Mouse (Mus musculus) cerebellum, postnatal 25 days (tissue): ENCODE results near the gene Dpm3.
A peak's percentile ranks its signal among the peaks of the same experiment; 100 is the strongest.
"Not testable (repeated sequence)": the region's sequence is repeated elsewhere in the genome, so short reads cannot be mapped to it uniquely, and the experiment has no call there.

Experiments
- DNase-seq, 2 experiments: peaks; one replicate each; pipeline ENCODE4 v3.0.0; 2021; ENCODE audit warnings: mixed read lengths in 2 of 2

Dpm3 gene

DNA sequence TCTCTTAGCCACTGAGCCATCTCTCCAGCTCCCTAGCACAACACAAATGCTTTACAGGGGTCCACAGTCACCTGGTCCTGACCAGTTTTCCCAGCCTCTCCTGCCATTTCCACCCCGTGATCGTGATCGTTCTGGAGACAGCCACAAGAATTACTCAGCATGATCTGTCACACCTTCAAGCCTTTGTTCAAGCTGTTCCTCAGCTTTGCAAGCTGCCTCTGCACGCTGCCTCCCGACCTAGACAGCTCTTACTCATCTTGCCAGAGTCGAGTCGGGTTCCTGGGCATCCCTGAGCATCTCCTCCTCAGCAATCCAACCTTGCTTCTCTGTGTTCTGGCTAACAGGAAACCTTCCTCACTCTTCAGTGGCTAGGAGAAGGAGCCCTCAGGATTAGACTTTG is at the start of gene Dpm3:
Dpm3 (plus strand) TSS at position 283 of the 400 bp plus-strand sequence.
- no peak for DNase-seq

DNA sequence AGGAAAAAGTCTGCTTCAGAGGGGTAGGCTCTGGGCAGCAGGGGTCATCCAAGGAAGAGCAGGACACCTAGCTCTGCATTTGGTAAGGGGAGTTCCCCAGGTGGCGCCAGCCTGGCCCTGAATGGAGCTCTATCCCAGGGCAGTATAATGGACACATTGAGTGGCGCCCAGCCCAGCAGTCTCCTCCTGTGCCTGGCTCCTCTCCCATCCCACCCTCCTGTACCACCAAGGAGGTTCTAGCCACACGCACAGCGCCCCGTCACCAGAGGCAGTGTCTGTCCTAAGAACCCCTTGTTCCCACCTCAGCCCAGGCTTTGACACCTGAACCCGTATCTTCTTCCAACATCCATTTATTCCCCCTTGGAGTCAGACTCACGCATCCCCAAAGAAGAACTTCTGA is 49.4 kb upstream of the Dpm3 start:
- DNase-seq: no peak

DNA sequence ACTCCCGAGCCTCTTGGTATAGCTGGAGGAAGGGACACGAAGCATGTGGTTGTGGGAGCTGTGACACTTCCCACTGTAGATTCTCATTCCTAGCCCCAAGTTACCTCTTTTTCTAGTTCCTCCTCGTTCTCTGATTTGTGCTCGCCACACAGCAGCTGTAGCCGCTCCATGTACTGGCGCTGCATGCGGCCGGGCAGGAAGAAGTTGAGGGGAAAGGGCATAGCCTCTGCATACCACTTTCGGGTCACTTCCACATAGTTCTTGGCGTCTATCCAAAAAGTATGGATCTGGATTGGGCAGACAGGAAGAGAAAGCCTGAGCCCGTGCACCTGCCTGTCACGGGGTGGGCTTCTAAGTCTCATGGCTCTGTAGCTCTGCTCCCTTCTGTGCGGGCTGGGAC is 49.0 kb upstream of the Dpm3 start:
- no peak for DNase-seq

DNA sequence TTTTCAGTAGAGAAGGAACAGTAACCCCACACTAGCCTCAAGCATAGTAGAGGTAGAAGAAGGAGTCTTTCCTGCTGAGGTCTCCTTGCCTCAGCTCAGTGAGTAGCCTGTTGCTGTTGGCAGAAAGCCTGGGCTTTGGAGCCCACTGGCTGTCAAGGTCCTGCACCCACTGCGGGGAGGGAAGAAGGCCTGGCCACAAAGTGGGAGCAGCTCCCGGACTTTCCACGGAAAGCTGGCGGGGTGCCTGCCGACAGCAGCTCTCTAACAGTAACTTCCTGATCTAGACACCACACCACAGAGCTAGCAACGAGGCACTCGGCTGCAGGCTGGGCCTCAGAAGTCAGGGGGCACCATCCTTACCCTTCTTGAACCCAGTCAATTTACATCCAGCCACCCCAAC is 48.4 kb upstream of the Dpm3 start:
- DNase-seq: peak in 1 of 2 experiments; percentile 46

DNA sequence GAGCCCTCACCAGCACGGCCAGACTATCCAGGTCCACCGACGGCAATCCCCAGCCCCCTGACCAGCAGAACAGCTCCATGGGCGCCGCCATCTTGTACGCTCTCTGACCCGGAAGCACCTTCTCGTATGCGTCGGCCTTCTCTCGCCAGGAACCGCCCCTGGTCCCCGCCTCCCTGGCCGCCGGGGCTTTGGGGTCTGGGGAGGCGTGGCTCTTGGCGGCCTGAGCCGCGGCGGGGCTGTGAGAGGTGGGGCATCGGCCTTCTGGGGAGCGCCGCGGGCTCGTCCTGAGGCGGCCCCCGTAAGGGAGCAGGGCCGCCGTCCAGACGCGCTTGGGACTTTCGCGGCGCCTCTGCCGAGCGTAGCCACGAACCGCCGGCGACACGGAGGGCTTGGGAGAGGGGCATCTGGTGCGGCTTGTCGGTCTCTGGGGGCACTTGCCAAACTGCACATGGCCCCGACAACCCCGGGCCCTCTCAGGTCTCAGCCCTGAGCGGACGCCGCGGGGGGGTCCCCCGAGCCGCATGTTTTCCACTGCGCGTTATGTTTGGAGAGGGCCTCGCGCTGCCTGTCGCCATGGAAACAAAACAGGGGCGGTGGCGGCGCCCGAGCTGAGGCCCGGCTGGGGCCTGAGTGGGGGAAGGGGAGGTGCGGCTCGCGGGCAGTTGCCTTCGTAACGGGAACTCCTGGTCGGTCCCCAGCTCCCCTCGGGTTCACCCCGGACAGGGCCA is 45.2 kb upstream of the Dpm3 start:
- DNase-seq: peak; percentile 90 to 93

DNA sequence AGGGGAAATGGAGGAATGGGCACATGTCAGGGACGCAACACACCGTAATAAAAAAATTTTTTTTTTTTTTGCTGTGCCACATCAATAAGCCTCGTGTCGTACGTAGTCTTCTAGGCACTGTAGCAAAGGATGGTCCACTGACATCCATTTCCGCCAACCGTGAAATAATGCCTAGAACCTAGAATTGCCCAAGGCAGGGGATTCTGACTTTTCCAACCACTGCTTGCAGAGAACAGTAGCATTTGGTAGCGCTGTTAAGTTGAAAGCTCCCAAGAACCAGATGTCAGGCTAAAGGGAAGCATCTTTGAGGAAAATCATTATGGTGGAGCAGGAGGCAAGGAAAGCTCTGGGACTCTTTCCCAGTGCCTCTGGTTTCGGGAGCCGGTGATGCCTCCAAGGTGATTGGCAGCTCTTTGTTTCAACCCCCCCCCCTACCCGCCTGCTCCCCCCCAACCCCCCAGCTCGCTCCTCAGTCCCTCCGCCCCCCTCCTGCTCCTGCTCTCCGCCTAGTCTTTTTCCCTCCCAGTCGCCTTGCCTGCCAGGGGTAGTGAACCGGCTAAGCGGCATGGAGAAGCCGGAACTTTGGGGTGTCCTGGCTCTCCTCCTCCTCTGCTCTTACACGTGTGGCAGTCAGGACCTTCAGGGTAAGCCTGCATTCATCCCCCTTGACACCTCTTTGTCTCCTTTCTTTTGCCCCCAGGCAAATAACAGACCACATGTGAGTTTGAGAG is 44.3 kb upstream of the Dpm3 start, which contains the start of gene Thbs3:
Thbs3 (plus strand) TSS at position 500 of the 731 bp plus-strand sequence.
- peak in 1 of 2 experiments; percentile 7 for DNase-seq

DNA sequence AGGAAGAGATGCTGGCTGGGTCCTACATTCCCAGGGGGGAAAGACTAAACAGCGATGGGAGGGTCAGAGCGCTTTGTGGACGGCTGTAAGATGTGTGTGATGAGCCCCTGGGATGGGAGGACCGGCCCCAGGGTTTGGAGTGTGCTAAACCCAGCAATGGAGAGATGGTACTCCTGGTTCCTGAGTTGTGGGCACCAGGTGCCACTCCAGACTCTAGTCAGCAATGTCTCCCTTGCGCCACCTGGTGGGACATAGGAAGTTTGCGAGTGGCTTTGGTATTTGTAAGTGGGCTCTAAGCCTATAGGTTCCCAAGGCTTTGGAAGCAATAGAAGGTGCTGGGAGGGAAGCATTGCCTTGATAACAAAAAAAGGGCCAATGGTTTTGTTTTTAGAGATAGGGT is 43.3 kb upstream of the Dpm3 start:
- peak; percentile 87 to 92 for DNase-seq

DNA sequence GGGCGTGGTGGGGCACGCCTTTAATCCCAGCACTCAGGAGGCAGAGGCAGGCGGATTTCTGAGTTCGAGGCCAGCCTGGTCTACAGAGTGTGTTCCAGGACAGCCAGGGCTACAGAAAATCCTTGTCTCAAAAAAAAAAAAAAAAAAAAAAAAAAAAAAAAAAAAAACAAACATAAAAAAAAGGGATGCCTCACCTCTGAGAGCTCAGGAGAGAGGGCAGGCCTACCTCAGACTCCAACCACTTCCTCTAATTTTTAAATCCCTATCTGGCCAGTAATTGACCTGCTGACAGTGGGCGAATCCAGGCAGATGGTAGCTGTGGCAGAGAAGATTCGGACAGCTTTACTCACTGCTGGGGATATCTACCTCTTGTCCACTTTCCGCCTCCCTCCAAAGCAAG is 42.8 kb upstream of the Dpm3 start:
- DNase-seq: not testable (repeated sequence)

DNA sequence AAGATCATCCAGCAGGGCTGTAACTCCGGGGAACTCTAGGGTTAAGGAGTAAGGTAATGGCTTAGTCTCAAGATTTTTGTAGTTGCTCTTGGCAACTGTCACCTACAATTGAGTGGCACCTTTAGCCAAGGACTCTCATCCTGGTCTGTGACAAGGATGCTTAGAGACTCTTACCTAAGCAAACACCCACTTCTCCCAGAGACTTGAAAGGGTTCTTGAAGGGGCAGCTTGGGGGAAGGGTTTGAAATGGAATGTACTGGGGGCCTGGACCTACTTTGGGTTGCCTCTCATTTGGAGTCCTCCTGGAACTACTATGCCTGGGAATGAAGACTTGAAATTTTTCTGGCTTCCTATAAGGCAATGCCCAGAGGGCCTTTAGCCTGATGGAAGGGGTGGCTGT is 40.9 kb upstream of the Dpm3 start:
- DNase-seq: no peak

DNA sequence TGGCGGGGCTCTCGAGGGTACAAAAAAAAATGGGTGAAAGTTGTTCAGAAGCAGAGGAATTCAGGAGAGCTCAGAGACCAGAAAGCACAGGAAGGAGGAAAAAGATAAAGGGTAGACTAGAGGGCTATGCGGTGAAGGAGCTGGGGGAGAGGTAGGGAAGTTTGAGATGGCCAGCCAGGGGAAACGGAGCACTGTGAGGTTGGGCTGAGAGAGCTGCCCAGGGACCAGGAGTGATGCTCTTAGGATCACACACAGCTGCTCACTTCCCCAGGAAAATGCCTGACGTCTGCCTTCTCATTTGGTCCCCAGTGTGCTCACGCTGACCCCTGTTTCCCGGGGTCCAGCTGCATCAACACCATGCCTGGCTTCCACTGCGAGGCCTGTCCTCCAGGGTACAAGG is 39.6 kb upstream of the Dpm3 start:
- DNase-seq: no peak

DNA sequence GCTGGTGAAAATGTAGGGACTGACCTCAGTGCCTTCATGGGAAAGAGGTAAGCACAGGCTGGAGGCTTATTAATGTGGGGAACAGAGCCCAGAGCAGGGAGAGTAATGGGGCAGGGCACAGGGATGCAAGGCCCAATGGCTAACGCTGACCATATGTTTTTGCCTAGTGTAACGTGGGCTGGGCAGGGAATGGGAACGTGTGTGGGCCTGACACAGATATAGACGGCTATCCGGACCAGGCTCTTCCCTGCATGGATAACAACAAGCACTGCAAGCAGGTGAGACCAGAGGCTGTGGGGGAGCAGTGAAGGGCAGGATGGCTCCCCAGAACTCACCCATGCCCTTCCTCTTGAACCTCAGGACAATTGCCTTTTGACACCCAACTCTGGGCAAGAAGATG is 38.0 kb upstream of the Dpm3 start:
- no peak for DNase-seq

DNA sequence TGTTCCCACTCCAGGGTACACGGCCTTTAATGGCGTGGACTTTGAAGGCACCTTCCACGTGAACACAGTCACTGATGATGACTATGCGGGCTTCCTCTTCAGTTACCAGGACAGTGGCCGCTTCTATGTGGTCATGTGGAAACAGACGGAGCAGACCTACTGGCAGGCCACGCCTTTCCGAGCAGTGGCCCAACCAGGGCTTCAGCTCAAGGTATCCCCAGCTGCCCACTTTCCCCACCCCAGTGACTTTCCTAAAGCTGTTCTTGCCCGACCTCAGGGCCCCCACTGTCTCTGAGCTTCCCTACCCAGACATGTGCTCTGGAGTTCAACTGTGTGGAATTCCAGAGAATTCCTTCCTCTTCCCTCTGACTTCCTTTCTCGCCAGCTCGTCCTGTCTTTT is 34.4 kb upstream of the Dpm3 start:
- DNase-seq: no peak

DNA sequence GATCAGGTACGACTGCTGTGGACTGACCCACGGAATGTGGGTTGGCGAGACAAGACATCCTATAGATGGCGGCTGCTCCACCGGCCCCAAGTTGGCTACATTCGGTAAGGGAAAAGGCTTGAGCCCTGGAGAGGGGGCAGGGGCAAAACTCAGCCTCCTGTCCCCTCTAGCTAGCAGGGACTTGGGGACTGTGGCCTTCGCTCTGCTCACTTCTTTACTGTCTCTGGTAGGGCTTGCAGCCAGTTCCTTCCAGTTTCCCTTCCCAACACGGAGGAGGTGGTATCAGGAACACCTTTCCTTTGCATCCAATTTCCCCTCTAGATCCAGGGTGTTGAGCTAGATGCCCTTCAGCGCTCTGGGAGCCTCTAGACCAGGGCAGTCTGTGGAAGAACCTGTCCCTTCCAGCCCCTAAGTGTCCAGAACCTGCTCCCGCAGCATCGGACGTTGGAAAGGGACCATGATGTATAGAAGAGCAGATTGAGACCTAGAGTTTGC is 33.8 kb upstream of the Dpm3 start:
- no peak for DNase-seq

DNA sequence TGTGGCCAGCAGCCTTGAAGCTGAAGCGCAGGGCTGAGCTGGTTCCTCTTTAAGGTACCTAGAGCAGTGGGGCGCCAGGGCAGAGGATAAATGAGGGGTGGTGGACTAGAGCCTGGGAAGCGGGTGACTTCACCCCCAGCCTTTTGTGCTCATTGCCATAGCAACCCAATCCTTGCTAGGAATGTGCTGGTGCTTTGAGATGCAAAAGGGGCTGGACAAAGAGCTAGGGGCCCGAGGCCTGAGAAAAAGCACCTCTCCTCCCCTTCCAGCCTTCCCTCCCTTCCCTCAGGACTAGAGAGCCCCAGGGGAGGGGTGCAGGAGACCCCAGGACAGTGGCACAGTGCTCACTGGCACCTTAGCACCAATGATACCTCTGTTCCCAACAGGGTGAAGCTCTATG is 33.2 kb upstream of the Dpm3 start:
- no peak for DNase-seq

DNA sequence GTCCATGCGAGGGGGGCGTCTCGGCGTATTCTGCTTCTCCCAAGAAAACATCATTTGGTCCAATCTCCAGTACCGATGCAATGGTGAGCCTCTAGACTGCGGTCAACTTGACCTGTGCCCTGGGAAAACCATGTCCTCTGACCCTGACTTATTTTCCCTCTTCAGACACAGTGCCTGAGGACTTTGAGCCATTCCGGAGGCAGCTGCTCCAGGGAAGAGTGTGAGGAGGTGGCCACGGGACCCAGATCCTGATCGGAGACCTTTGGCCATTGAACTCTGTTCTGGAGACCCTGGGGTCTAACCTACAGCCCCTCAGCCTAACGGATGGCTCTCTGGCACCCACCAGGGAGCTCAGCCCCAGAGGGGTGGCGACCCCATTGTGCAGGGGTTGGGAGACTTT is 32.8 kb upstream of the Dpm3 start:
- DNase-seq: no peak

DNA sequence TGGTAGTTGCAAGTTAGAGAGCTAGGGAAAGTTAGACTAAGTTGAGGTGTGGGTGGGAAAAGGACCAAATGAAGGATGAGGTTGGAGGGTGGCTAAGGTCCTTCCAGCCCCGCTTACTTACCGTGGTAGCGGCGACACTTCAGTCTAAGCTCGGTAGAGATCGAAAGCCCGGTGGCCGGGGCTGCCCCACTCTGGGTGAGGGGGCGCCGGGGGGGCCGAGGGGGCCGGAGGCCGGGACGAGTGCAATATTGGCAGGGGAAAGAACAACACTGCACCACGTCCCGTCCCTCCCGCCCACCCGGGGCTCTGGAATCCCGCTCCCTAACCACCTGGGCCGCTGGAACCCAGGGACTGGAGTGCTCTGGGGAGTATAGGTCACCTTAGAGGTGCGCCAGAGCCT is 32.3 kb upstream of the Dpm3 start, which contains the start of gene Mtx1:
Mtx1 (minus strand) TSS at position 189 of the 400 bp plus-strand sequence.
- DNase-seq: no peak

DNA sequence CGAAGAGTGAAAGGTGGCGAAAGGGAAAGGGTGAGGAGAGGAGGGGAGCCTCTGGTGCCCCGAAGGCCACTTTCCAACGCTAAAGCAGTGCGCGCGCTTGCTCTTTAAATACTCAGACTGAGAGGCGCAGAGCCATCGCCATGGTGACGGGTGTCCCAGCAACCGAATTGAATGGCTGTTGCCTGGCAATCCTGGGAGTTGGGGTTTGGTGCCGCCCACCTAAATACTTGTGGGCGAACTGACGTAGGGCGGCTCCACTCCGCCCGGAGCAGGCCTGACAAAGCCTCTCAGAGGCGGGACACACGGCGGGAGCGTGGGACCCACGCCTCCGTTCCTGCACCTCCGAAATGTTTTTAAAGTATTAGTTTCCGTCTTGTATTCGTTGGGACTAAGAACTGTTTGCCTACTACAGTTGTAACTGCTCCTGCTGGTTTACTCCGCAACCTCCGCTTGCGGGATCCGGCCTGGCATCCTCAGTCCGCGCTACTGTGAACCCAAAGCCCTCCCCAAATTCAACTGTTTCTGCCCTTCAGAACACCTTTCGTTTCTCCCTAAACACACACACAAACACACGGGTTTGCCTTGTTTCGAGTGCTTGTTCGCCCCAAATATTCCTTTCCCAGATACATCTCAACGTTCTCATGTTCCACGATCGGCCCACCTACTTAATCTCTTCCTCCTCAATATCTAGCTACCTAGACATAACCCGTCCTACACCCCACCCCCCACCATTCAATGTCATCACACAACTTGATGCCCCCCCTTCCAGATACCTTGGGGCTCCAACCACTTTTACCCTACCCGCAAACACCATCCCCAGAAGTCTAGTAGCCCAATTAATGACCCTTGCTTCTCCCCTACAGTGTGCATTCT is 31.6 kb upstream of the Dpm3 start:
- DNase-seq: peak; percentile 51 to 63

DNA sequence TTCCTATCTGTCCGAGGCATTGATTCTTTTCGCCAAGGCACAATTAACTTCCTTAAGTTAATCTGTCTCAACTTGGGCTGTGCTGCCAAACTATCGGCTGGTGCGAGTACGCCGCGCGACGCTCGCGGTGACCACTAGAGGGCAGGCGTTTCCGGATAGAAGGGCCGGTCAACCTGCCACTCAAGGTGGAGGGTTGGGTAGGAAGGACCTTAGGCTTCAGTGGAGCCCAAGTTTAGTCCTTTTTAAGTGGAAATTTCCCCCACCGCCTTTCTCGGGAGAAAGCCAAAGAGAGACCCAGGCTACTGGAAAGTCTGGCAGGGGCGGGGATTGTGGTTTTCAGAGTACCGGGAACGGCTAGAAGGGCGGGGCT is 31.0 kb upstream of the Dpm3 start:
- DNase-seq: peak; percentile 92 to 94

DNA sequence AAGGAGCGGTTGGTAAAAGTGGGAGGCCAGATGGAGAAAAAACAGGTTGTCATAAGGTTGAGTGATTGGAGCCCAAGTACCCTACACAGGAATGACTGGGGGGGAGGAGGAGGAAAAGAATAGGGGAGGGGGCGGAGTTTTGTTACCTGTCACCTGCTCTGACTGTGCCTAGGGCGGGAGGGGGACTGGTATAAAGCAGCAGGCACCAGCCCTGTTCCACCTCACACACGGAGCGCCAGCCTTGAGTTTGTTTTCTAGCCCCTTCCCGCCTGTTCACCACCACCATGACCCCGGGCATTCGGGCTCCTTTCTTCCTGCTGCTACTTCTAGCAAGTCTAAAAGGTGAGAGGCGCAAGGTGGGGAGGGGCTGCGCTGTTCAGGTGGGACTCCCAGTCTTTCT is 30.3 kb upstream of the Dpm3 start, which contains the start of gene Muc1:
Muc1 (plus strand) TSS at position 222 of the 400 bp plus-strand sequence.
- DNase-seq: no peak

DNA sequence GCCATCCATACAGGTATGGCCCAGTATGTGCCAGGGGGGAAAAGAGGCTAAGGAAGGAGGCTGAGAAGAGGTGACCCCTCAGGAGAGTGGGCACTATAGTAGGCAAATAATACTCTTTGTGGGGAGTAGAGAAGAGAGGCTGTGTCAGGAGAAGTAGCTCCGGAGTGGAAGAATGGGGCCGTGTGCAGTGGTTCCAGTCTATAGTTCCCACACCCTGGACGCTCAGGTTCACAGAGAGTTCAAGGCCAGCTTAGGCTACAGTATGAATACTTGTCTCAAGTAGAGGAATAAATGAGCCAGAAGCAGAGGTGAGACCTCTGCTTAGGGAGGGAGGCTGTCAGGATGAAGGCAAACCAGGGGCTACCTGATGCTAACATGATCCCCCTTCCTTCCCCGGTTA is 29.9 kb upstream of the Dpm3 start:
- no peak for DNase-seq

DNA sequence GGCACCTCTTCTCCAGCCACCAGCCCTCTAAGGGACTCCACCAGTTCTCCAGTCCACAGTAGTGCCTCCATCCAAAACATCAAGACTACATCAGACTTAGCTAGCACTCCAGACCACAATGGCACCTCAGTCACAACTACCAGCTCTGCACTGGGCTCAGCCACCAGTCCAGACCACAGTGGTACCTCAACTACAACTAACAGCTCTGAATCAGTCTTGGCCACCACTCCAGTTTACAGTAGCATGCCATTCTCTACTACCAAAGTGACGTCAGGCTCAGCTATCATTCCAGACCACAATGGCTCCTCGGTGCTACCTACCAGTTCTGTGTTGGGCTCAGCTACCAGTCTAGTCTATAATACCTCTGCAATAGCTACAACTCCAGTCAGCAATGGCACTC is 28.6 kb upstream of the Dpm3 start:
- DNase-seq: no peak

DNA sequence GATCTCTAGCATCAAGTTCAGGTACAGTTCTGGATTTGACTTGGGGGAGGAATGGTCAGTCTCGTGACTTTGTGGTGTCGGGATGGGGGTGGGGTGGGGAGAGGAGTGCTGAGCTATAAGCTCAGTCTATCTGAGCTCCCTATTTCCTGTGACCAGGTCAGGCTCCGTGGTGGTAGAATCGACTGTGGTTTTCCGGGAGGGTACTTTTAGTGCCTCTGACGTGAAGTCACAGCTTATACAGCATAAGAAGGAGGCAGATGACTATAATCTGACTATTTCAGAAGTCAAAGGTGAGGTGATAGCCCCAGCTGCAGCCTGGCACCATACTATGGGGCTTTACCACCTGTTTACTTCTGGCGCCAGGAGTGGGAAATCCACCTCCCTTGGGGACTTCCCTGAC is 27.8 kb upstream of the Dpm3 start:
- DNase-seq: no peak

DNA sequence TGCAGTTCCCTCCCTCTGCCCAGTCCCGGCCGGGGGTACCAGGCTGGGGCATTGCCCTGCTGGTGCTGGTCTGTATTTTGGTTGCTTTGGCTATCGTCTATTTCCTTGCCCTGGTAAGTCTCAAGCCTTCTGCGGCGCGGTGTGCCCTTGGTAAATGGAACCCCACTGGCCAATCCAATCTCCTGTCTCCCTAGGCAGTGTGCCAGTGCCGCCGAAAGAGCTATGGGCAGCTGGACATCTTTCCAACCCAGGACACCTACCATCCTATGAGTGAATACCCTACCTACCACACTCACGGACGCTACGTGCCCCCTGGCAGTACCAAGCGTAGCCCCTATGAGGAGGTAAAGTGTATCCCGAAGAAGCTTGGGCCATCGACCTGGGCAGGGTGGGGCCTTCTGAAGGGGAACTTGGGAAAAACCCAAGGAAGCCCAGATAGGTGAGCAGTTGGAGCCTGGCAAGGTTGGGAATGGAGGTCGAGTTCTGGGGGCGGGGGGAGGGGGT is 27.3 kb upstream of the Dpm3 start:
- DNase-seq: peak in 1 of 2 experiments; percentile 65
